Mouse (Mus musculus) monocyte, adult 5-6 weeks (primary cell): Measurements from ENCODE around the gene Rlf. TPM values are rescaled to one million over a fixed set of nuclear protein-coding genes. Genes with fewer than 3 reads are reported as not detected.

Experiments used
- ATAC-seq: fragments of 153-309, 156-312 bp; replicated peaks from 2 replicates; pipeline ENCODE4 v1.8.0; 2017; ENCODE audit warnings: mild to moderate bottlenecking; ENCODE audit not compliant: low TSS enrichment, insufficient number of reproducible peaks, severe bottlenecking, poor library complexity, low FRiP score
- total RNA-seq: library from RNA; stranded (forward); fragments of 200-1000, 200-491, 200-594 nt; gene quantifications from 3 replicates; pipeline ENCODE4 v1.2.3, GENCODE M21; 2017

The Rlf gene
- 43.5 to 75.8 TPM (median 44.1 TPM) in 3 replicates for total RNA-seq

- peak; percentile 95 for ATAC-seq
Measured at GRCm38 (mm10) chr4:121214793-121215304, at the start of gene Rlf. TSS of gene Rlf (minus strand) at chr4:121215084.

- ATAC-seq: no peak
Measured at GRCm38 (mm10) chr4:121241612-121242000, 26.7 kb upstream of the Rlf start.

GRCm38 (mm10) chr4:121240637-121241611 lies 26.0 kb upstream of the Rlf start:
- no peak for ATAC-seq

- no peak for ATAC-seq
Measured at GRCm38 (mm10) chr4:121239878-121240277, 25.0 kb upstream of the Rlf start.

- ATAC-seq: no peak
Measured at GRCm38 (mm10) chr4:121231772-121232414, 17.0 kb upstream of the Rlf start.

GRCm38 (mm10) chr4:121230943-121231614 lies 16.2 kb upstream of the Rlf start:
- 0 out of 2 replicates have a peak, but pooled peaks have one; percentile 31 for ATAC-seq

GRCm38 (mm10) chr4:121227072-121227471 lies 12.2 kb upstream of the Rlf start:
- no peak for ATAC-seq

GRCm38 (mm10) chr4:121225177-121225576 lies 10.3 kb upstream of the Rlf start:
- no peak for ATAC-seq

- ATAC-seq: no peak
Measured at GRCm38 (mm10) chr4:121223136-121223535, 8.3 kb upstream of the Rlf start.

GRCm38 (mm10) chr4:121216216-121216615 lies 1.3 kb upstream of the Rlf start:
- ATAC-seq: no peak

GRCm38 (mm10) chr4:121215489-121215888 lies 605 bp upstream of the Rlf start:
- ATAC-seq: no peak

GRCm38 (mm10) chr4:121213936-121214792 lies 720 bp downstream of the Rlf start:
- ATAC-seq: 0 out of 2 replicates have a peak, but pooled peaks have one; percentile 46

- ATAC-seq: no peak
Measured at GRCm38 (mm10) chr4:121208911-121209310, 6.0 kb downstream of the Rlf start.

- no peak for ATAC-seq
Measured at GRCm38 (mm10) chr4:121197856-121198255, 17.0 kb downstream of the Rlf start.

- ATAC-seq: peak; percentile 94
Measured at GRCm38 (mm10) chr4:121196995-121197394, 17.9 kb downstream of the Rlf start.

- peak; percentile 69 for ATAC-seq
Measured at GRCm38 (mm10) chr4:121196205-121196604, 18.7 kb downstream of the Rlf start.

- ATAC-seq: no peak
Measured at GRCm38 (mm10) chr4:121194736-121195135, 20.1 kb downstream of the Rlf start.

GRCm38 (mm10) chr4:121192306-121192705 lies 22.6 kb downstream of the Rlf start:
- ATAC-seq: no peak
